Mouse (Mus musculus): ENCODE measurements at regions not wholly inside any gene's neighbourhood (a gene's known extent, or its start where the extent isn't known, plus 50 kb on each side); places are given as distances from the start of the nearest gene placed in this dataset.
A peak's percentile ranks its signal among the peaks of the same experiment; 100 is the strongest.

- dilution Hi-C loops (cut with MboI; ENCODE audit: extremely low pct_ligation_motif_present, extremely low pct_unique_long_range_greater_than_20kb, low sequenced_read_pairs), result no loop called here
- in situ Hi-C loops (cut with MboI; ENCODE audit: low pct_ligation_motif_present, low pct_unique_long_range_greater_than_20kb, low sequenced_read_pairs), result no loop called here
- H3K27ac ChIP-seq (ENCODE audit: insufficient read depth, low read depth), result no peak overlapping the region
Observed at GRCm38 (mm10) chr6:51771424-51771823, 240.9 kb downstream of the Skap2 start.

GRCm38 (mm10) chr6:51774771-51775170, 237.6 kb downstream of the Skap2 start:
- dilution Hi-C loops (cut with MboI; ENCODE audit: extremely low pct_ligation_motif_present, extremely low pct_unique_long_range_greater_than_20kb, low sequenced_read_pairs) (no loop called here), in situ Hi-C loops (cut with MboI; ENCODE audit: low pct_ligation_motif_present, low pct_unique_long_range_greater_than_20kb, low sequenced_read_pairs) (no loop called here)
- Histone ChIP-seq H3K9ac (ENCODE audit: insufficient read depth, low read depth) (no peak overlapping the region), H3K9me3 (replicated peaks; ENCODE audit: low read length) (no peaks in the 10 kb centered on the region), H3K4me2 (ENCODE audit: insufficient read depth, low read depth, poor library complexity, severe bottlenecking) (no peak overlapping the region), H3K4me1 (ENCODE audit: control insufficient read depth in 1 of 2, insufficient read depth in 2 of 2) (no peaks in the 10 kb centered on the region), H3K4me3 (replicated peaks in 1 of 3; ENCODE audit: low read depth in 2 of 3, low read length in 2 of 3, poor library complexity in 1 of 3) (no peak overlapping the region), H3K36me3 (replicated peaks in 1 of 2; ENCODE audit: control insufficient read depth in 1 of 2, insufficient read depth in 1 of 2, low read length in 1 of 2) (no peaks in the 10 kb centered on the region), H3K27ac (ENCODE audit: insufficient read depth, low read depth) (no peak overlapping the region), H3K27me3 (replicated peaks) (no peaks in the 10 kb centered on the region), H3K79me2 (replicated peaks; ENCODE audit: control insufficient read depth, extremely low read depth, insufficient read depth, poor library complexity, severe bottlenecking) (no peaks in the 10 kb centered on the region)
- peak; percentile 18 for DNase-seq (ENCODE audit: extremely low read depth)
- TF ChIP-seq POLR2AphosphoS2 (IDR thresholded peaks at IDR 0.05; ENCODE audit: low read depth, low read length) (no peak), ZMIZ1 (IDR thresholded peaks at IDR 0.05; ENCODE audit: low read depth, low read length) (no peak), CTCF (conservative IDR thresholded peaks at IDR 0.05 in 1 of 2, IDR thresholded peaks at IDR 0.05 in 1 of 2; ENCODE audit: low read depth in 2 of 2, low read length in 2 of 2) (peak; percentile 36 to 68; a peak in 3 of 4 replicates), RAD21 (IDR thresholded peaks at IDR 0.05; ENCODE audit: low read depth, low read length) (peak; percentile 43), SMC3 (IDR thresholded peaks at IDR 0.05; ENCODE audit: low read depth, low read length) (peak; percentile 56), TCF12 (IDR thresholded peaks at IDR 0.05; ENCODE audit: low read depth, low read length) (no peak), ZNF384 (IDR thresholded peaks at IDR 0.05; ENCODE audit: low read depth, low read length) (no peak), MAFK (IDR thresholded peaks at IDR 0.05; ENCODE audit: insufficient replicate concordance, low read length) (no peak)

More at GRCm38 (mm10) chr6:51771424-51771823, 240.9 kb downstream of the Skap2 start:
- DNase-seq (ENCODE audit: extremely low read depth), result no peak
- Histone ChIP-seq H3K4me2 (ENCODE audit: insufficient read depth, low read depth, poor library complexity, severe bottlenecking) (no peak overlapping the region), H3K4me1 (ENCODE audit: control insufficient read depth in 1 of 2, insufficient read depth in 2 of 2) (peaks cover 0 to 4% of the 10 kb centered on the region in 2 experiments; a peak in 1 of 4 replicates), H3K4me3 (replicated peaks in 1 of 3; ENCODE audit: low read depth in 2 of 3, low read length in 2 of 3, poor library complexity in 1 of 3) (no peak overlapping the region), H3K36me3 (replicated peaks in 1 of 2; ENCODE audit: control insufficient read depth in 1 of 2, insufficient read depth in 1 of 2, low read length in 1 of 2) (no peaks in the 10 kb centered on the region), H3K9ac (ENCODE audit: insufficient read depth, low read depth) (no peak overlapping the region), H3K27me3 (replicated peaks) (no peaks in the 10 kb centered on the region), H3K9me3 (replicated peaks; ENCODE audit: low read length) (no peaks in the 10 kb centered on the region), H3K79me2 (replicated peaks; ENCODE audit: control insufficient read depth, extremely low read depth, insufficient read depth, poor library complexity, severe bottlenecking) (no peaks in the 10 kb centered on the region)
- no peak for TF ChIP-seq ETS1 (conservative IDR thresholded peaks at IDR 0.05; ENCODE audit: low read depth, low read length)
- TF ChIP-seq IRF4 (IDR thresholded peaks at IDR 0.05; ENCODE audit: low read depth, low read length), result no peak
- TF ChIP-seq BHLHE40 (IDR thresholded peaks at IDR 0.05; ENCODE audit: low read depth, low read length), result no peak

GRCm38 (mm10) chr6:51785615-51786014, 226.7 kb downstream of the Skap2 start:
- Histone ChIP-seq H3K9ac (ENCODE audit: insufficient read depth, low read depth) (no peak overlapping the region), H3K4me1 (ENCODE audit: control insufficient read depth in 1 of 2, insufficient read depth in 2 of 2) (no peaks in the 10 kb centered on the region), H3K27me3 (replicated peaks) (no peaks in the 10 kb centered on the region), H3K4me2 (ENCODE audit: insufficient read depth, low read depth, poor library complexity, severe bottlenecking) (no peak overlapping the region), H3K27ac (ENCODE audit: insufficient read depth, low read depth) (no peak overlapping the region), H3K36me3 (replicated peaks in 1 of 2; ENCODE audit: control insufficient read depth in 1 of 2, insufficient read depth in 1 of 2, low read length in 1 of 2) (no peaks in the 10 kb centered on the region), H3K79me2 (replicated peaks; ENCODE audit: control insufficient read depth, extremely low read depth, insufficient read depth, poor library complexity, severe bottlenecking) (no peaks in the 10 kb centered on the region), H3K4me3 (replicated peaks in 1 of 3; ENCODE audit: low read depth in 2 of 3, low read length in 2 of 3, poor library complexity in 1 of 3) (no peak overlapping the region), H3K9me3 (replicated peaks; ENCODE audit: low read length) (no peaks in the 10 kb centered on the region)
- dilution Hi-C loops (cut with MboI; ENCODE audit: extremely low pct_ligation_motif_present, extremely low pct_unique_long_range_greater_than_20kb, low sequenced_read_pairs), result no loop called here
- TF ChIP-seq MXI1 (IDR thresholded peaks at IDR 0.05; ENCODE audit: low read depth, low read length) (no peak), KAT2A (IDR thresholded peaks at IDR 0.05; ENCODE audit: insufficient replicate concordance, low read length) (no peak), RCOR1 (conservative IDR thresholded peaks at IDR 0.05; ENCODE audit: low read depth, low read length) (no peak), CHD1 (IDR thresholded peaks at IDR 0.05; ENCODE audit: low read depth, low read length) (no peak), UBTF (IDR thresholded peaks at IDR 0.05; ENCODE audit: low read depth, low read length) (no peak), USF1 (IDR thresholded peaks at IDR 0.05; ENCODE audit: low read depth, low read length) (no peak), MAZ (IDR thresholded peaks at IDR 0.05; ENCODE audit: low read depth, low read length) (no peak), RAD21 (IDR thresholded peaks at IDR 0.05; ENCODE audit: low read depth, low read length) (no peak), CHD2 (IDR thresholded peaks at IDR 0.05; ENCODE audit: low read length) (no peak), USF2 (conservative IDR thresholded peaks at IDR 0.05; ENCODE audit: low read depth, low read length) (no peak), GABPA (IDR thresholded peaks at IDR 0.05; ENCODE audit: insufficient replicate concordance, low read depth, low read length) (no peak), NELFE (IDR thresholded peaks at IDR 0.05; ENCODE audit: low read depth, low read length) (no peak), IRF4 (IDR thresholded peaks at IDR 0.05; ENCODE audit: low read depth, low read length) (no peak), SIN3A (IDR thresholded peaks at IDR 0.05; ENCODE audit: low read length) (no peak), ELF1 (IDR thresholded peaks at IDR 0.05; ENCODE audit: low read depth, low read length) (no peak)
- in situ Hi-C loops (cut with MboI; ENCODE audit: low pct_ligation_motif_present, low pct_unique_long_range_greater_than_20kb, low sequenced_read_pairs), result no loop called here
- no peak for DNase-seq (ENCODE audit: extremely low read depth)
